Mouse (Mus musculus) G1E-ER4 (cell line): ENCODE data around the gene Gtf2ird1. TPM values are rescaled to one million over a fixed set of nuclear protein-coding genes. Genes with fewer than 3 reads are reported as not detected.

Experiments
- GATA1 ChIP-seq: IDR thresholded peaks from one replicate; pipeline ENCODE4 v1.8.0; 2012; ENCODE audit warnings: low read length, inconsistent platforms
- polyA plus RNA-seq: library from polyadenylated mRNA; stranded (reverse); fragments of >175 nt; gene quantifications from 2 replicates; pipeline ENCODE4 v1.2.3, GENCODE M21; 2012

Gene Gtf2ird1
- polyA plus RNA-seq, 1 experiment: 0.95 TPM

DNA sequence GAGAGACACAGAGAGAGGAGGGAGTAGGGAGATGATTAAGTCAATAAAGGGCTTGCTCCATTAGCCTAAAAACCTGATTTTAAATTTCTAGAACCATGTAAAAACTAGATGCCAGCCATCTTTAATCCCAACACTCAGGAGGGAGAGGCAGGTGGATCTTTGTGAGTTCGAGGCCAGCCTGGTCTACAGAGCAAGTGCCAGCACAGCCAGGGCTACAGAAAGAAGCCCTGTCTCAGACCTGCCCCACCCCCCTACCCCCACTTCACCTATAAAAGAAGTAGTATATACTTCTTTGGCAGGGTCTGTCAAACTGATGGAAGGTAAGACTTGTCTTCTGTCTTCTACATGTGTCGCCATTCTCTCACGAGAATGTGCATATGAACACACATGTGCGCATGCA, 4.0 kb upstream of the Gtf2ird1 start:
- no peak for TF ChIP-seq GATA1

GRCm38 (mm10) chr5:134459096-134459495, 2.6 kb upstream of the Gtf2ird1 start:
- TF ChIP-seq GATA1: no peak

DNA sequence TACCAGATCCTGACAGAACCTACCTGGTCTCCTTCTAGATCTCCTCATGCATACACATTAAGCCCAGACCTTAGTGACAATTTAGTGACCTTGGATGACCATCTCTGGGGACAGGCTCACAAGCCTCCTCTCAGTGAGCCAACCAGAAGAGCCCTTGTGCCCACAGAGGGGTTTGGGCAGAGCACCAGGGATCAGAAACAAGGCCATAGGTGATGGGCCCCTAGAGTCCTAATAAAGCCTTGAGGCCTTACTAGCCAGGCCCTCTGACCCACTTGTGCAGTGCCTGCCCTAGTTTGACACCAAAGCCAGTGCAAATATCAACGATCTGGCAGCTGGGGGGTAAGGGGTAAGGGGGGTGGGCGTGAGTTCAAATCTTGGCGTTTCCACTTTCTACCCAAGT, 1.9 kb upstream of the Gtf2ird1 start:
- no peak for TF ChIP-seq GATA1

- TF ChIP-seq GATA1: no peak
Measured at GRCm38 (mm10) chr5:134457371-134457770, 855 bp upstream of the Gtf2ird1 start.

- no peak for TF ChIP-seq GATA1
Measured at GRCm38 (mm10) chr5:134455914-134456423, 547 bp downstream of the Gtf2ird1 start.

- TF ChIP-seq GATA1: no peak
Measured at GRCm38 (mm10) chr5:134455186-134455895, 1.2 kb downstream of the Gtf2ird1 start.

GRCm38 (mm10) chr5:134454421-134454820, 2.1 kb downstream of the Gtf2ird1 start:
- TF ChIP-seq GATA1: no peak

GRCm38 (mm10) chr5:134453577-134453976, 2.9 kb downstream of the Gtf2ird1 start:
- TF ChIP-seq GATA1: no peak

GRCm38 (mm10) chr5:134445895-134446294, 10.6 kb downstream of the Gtf2ird1 start:
- no peak for TF ChIP-seq GATA1

DNA sequence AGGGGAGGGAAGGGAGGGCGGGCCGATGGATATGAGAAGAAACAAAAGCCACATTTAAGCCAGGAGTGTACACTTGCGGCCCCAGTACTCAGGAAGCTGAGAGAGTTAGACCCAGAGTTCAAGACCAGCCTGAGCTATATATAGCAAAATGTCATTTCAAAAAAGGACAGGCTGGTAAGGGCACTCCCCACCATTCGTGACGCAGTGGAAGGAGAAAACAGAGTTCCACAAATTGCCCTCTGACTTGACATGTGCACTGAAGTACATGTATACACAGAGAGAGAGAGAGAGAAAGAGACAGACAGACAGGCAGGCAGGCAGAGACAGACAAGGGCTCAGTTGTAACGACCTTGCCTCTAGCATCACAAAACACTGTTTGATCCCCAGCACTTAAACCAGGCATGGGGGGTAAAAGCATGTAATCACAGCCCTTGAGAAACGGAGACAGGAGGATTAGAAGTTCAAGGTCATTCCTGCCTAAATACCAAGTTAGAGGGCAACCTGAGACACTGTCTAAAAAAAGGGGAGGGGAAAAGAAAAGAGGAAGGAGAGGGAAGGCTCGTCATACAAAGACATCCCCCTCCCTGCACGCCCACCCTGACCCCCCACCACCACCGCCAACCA, 11.2 kb downstream of the Gtf2ird1 start:
- no peak for TF ChIP-seq GATA1

GRCm38 (mm10) chr5:134444473-134444872, 12.0 kb downstream of the Gtf2ird1 start:
- no peak for TF ChIP-seq GATA1

GRCm38 (mm10) chr5:134442066-134442465, 14.4 kb downstream of the Gtf2ird1 start:
- no peak for TF ChIP-seq GATA1

DNA sequence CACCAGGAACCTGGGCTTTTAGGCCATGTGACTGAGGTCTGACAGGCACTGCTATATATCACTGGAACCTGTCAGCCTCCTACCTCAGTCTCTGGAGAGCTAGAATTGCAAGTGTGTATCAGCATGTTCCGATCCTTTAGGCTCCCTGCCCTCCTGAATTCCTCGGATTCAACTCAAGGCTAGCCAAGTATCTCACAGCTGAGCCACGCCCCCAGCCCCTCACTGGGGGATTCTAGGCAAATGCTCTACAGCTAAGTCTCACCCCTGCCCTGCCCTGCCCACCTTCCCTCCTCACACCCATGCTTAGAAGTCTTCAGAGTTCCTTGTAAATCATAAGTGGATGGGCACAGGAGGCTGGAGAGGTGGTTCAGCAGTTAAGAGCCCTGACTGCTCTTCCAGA, 15.4 kb downstream of the Gtf2ird1 start:
- TF ChIP-seq GATA1: no peak

DNA sequence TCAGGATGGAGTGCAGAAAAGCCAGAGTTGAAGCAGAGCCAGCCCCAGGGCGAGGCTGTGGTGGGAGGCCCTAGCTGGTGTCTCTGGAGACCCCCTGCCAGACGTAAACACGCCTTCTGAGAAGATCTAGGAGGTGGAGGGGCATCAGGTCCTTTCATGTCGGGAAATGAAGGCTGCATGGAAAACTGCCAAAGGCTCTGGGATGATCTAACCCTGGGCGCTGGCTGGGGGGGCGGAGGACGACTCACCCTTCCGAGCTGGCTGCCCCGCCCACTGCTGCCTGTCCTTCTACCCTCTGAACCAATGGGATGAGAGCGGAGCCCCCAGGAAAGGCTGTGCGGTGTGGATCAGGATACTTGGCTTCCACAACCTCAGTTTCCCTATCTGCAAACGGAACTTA, 16.4 kb downstream of the Gtf2ird1 start:
- TF ChIP-seq GATA1: no peak

GRCm38 (mm10) chr5:134439481-134439880, 17.0 kb downstream of the Gtf2ird1 start:
- TF ChIP-seq GATA1: no peak

GRCm38 (mm10) chr5:134438676-134439425, 17.7 kb downstream of the Gtf2ird1 start:
- no peak for TF ChIP-seq GATA1
